Mouse (Mus musculus): ENCODE data around the gene Plpp4.

- no peak for TF ChIP-seq POLR2A (IDR thresholded peaks at IDR 0.05; ENCODE audit: control insufficient read depth, extremely low read depth, insufficient read depth, low read length, poor library complexity)
- no peak for TF ChIP-seq CTCF (IDR thresholded peaks at IDR 0.05; ENCODE audit: borderline replicate concordance, control insufficient read depth, extremely low read depth, insufficient read depth, low read length, poor library complexity)
Measured at GRCm38 (mm10) chr7:129313969-129314368, 57.1 kb downstream of the Plpp4 start.

Measured in thymus, adult 2 months (tissue).